11 mouse cellular contexts compared by ENCODE assay signal in genomic region chr19:47402544-47402943, GRCm38 (mm10).
DNase-seq lines count a peak whose midpoint lies in the region; ATAC-seq and TF ChIP-seq lines count a peak whose summit lies in the region.
"Had no signal": no experiment of that assay in that cellular context is flagged by ENCODE, and none has a peak within 500 bp of the region (broad histone marks: within the 10 kb centered on the region; RNA-seq: fewer than 3 reads in every experiment).

No protein-coding gene starts in this region.

- ATAC-seq in hindbrain, embryonic 11.5 days (ENCODE audit: low FRiP score) = no peak
- ATAC-seq in hindbrain, embryonic 12.5 days (ENCODE audit: low FRiP score) = no peak
- ATAC-seq in heart, embryonic 13.5 days (ENCODE audit: extremely low read depth, insufficient number of reproducible peaks, low FRiP score, low TSS enrichment) = no peak
- peak; percentile 75 for ATAC-seq in liver, embryonic 14.5 days (ENCODE audit: insufficient read depth)
- no peak for ATAC-seq in forebrain, embryonic 13.5 days

- no peak overlapping the region for H3K4me3 ChIP-seq in hindbrain, embryonic 11.5 days (ENCODE audit: low read depth, low read length)
- no peak overlapping the region for H3K4me3 ChIP-seq in hindbrain, embryonic 12.5 days
- no peak overlapping the region for H3K4me3 ChIP-seq in brown adipose tissue, adult 24 weeks (ENCODE audit: insufficient read depth, low read depth, low read length)
- no peak overlapping the region for H3K4me3 ChIP-seq in heart, embryonic 13.5 days
- peak overlapping the region; percentile 19 to 32; a peak in 2 of 4 replicates for H3K4me3 ChIP-seq in liver, embryonic 14.5 days (ENCODE audit: insufficient read depth in 1 of 2, low read depth in 2 of 2, low read length in 2 of 2)
- H3K4me3 ChIP-seq in forebrain, embryonic 13.5 days = no peak overlapping the region
- H3K4me3 ChIP-seq: megakaryocyte, embryonic 14.5 days had no signal

- H3K27me3 ChIP-seq in hindbrain, embryonic 11.5 days (ENCODE audit: control insufficient read depth, insufficient read depth, low read length) = no peaks in the 10 kb centered on the region
- no peaks in the 10 kb centered on the region for H3K27me3 ChIP-seq in hindbrain, embryonic 12.5 days
- H3K27me3 ChIP-seq in heart, embryonic 13.5 days (replicated peaks) = no peaks in the 10 kb centered on the region
- no peaks in the 10 kb centered on the region for H3K27me3 ChIP-seq in liver, embryonic 14.5 days (ENCODE audit: control insufficient read depth, insufficient read depth, low read length)
- H3K27me3 ChIP-seq in forebrain, embryonic 13.5 days = no peaks in the 10 kb centered on the region
- H3K27me3 ChIP-seq: CH12.LX had no signal

- peak overlapping the region; percentile 11; the same call in 1 of the 2 replicates for H3K27ac ChIP-seq in hindbrain, embryonic 11.5 days (ENCODE audit: low read depth, low read length)
- no peak overlapping the region for H3K27ac ChIP-seq in hindbrain, embryonic 12.5 days
- H3K27ac ChIP-seq in brown adipose tissue, adult 24 weeks (replicated peaks; ENCODE audit: low read depth, low read length) = peak overlapping the region; percentile 23
- peak overlapping the region; percentile 81 for H3K27ac ChIP-seq in heart, embryonic 13.5 days (replicated peaks)
- H3K27ac ChIP-seq in liver, embryonic 14.5 days = peak overlapping the region; percentile 99
- no peak overlapping the region for H3K27ac ChIP-seq in forebrain, embryonic 13.5 days

- H3K4me2 ChIP-seq in hindbrain, embryonic 11.5 days (replicated peaks; ENCODE audit: low read depth, low read length) = no peak overlapping the region
- H3K4me2 ChIP-seq in hindbrain, embryonic 12.5 days (replicated peaks) = no peak overlapping the region
- H3K4me2 ChIP-seq in heart, embryonic 13.5 days = peak overlapping the region; percentile 41
- peak overlapping the region; percentile 76 for H3K4me2 ChIP-seq in liver, embryonic 14.5 days (ENCODE audit: low read depth)
- H3K4me2 ChIP-seq in forebrain, embryonic 13.5 days = no peak overlapping the region

- H3K36me3 ChIP-seq in hindbrain, embryonic 11.5 days (ENCODE audit: control insufficient read depth, insufficient read depth, low read length) = no peaks in the 10 kb centered on the region
- no peaks in the 10 kb centered on the region for H3K36me3 ChIP-seq in hindbrain, embryonic 12.5 days
- peaks cover 6% of the 10 kb centered on the region for H3K36me3 ChIP-seq in heart, embryonic 13.5 days
- H3K36me3 ChIP-seq in liver, embryonic 14.5 days (replicated peaks; ENCODE audit: control insufficient read depth, insufficient read depth, low read depth) = no peaks in the 10 kb centered on the region
- H3K36me3 ChIP-seq in forebrain, embryonic 13.5 days (ENCODE audit: poor library complexity, severe bottlenecking) = no peaks in the 10 kb centered on the region; the same call in 1 of the 2 replicates

- TF ChIP-seq CTCF in liver, embryonic 14.5 days (IDR thresholded peaks at IDR 0.05; ENCODE audit: low read depth) = no peak

- WGBS in hindbrain, embryonic 11.5 days = 88% methylated on average over 4 of the region's 4 CpGs
- 80% methylated on average over 4 of the region's 4 CpGs for WGBS in hindbrain, embryonic 12.5 days
- 48% methylated on average over 4 of the region's 4 CpGs for WGBS in heart, embryonic 13.5 days
- WGBS in liver, embryonic 14.5 days (ENCODE audit: insufficient replicate concordance) = 33% methylated on average over 4 of the region's 4 CpGs
- WGBS in forebrain, embryonic 13.5 days = 84% methylated on average over 4 of the region's 4 CpGs

- no peak for DNase-seq in hindbrain, embryonic 11.5 days (ENCODE audit: low spot score)
- DNase-seq in liver, embryonic 14.5 days (ENCODE audit: low read depth in 3 of 3, low spot score in 3 of 3) = peak in 2 of 3 experiments; percentile 50 to 56
- no peak for DNase-seq in cerebellum, postnatal 25 days
- DNase-seq in frontal cortex, postnatal 25 days (ENCODE audit: low spot score in 2 of 2) = no peak
- DNase-seq: cerebellum, postnatal 10 days had no signal

- H3K4me1 ChIP-seq in hindbrain, embryonic 11.5 days (replicated peaks; ENCODE audit: control insufficient read depth, insufficient read depth, low read length) = no peaks in the 10 kb centered on the region
- H3K4me1 ChIP-seq in hindbrain, embryonic 12.5 days = peaks cover 20% of the 10 kb centered on the region
- peaks cover 39% of the 10 kb centered on the region for H3K4me1 ChIP-seq in brown adipose tissue, adult 24 weeks (ENCODE audit: control insufficient read depth, insufficient read depth, insufficient read length, low read length)
- peaks cover 87% of the 10 kb centered on the region for H3K4me1 ChIP-seq in heart, embryonic 13.5 days
- peaks cover 54 to 61% of the 10 kb centered on the region in 2 experiments for H3K4me1 ChIP-seq in liver, embryonic 14.5 days (replicated peaks; ENCODE audit: control insufficient read depth in 2 of 2, insufficient read depth in 2 of 2, low read length in 1 of 2)
- H3K4me1 ChIP-seq in forebrain, embryonic 13.5 days = no peaks in the 10 kb centered on the region
- H3K4me1 ChIP-seq: megakaryocyte, embryonic 14.5 days had no signal

- no peaks in the 10 kb centered on the region for H3K9me3 ChIP-seq in hindbrain, embryonic 11.5 days (ENCODE audit: control insufficient read depth, low read length)
- H3K9me3 ChIP-seq in hindbrain, embryonic 12.5 days (replicated peaks) = no peaks in the 10 kb centered on the region
- no peaks in the 10 kb centered on the region for H3K9me3 ChIP-seq in heart, embryonic 13.5 days
- no peaks in the 10 kb centered on the region for H3K9me3 ChIP-seq in liver, embryonic 14.5 days (ENCODE audit: control insufficient read depth, low read length)
- H3K9me3 ChIP-seq in forebrain, embryonic 13.5 days (replicated peaks) = no peaks in the 10 kb centered on the region

- no peak overlapping the region for H3K9ac ChIP-seq in hindbrain, embryonic 11.5 days (ENCODE audit: low read depth, low read length)
- H3K9ac ChIP-seq in hindbrain, embryonic 12.5 days = no peak overlapping the region
- peak overlapping the region; percentile 2; the same call in 1 of the 2 replicates for H3K9ac ChIP-seq in heart, embryonic 13.5 days
- H3K9ac ChIP-seq in liver, embryonic 14.5 days (replicated peaks) = peak overlapping the region; percentile 82
- H3K9ac ChIP-seq in forebrain, embryonic 13.5 days = no peak overlapping the region

- no peak for TF ChIP-seq EP300 in liver, embryonic 14.5 days (IDR thresholded peaks at IDR 0.05; ENCODE audit: low read depth)

Comparison
In these comparisons a context has a peak if more than half of its experiments do, and no peak if none do; other contexts are left out.
1. H3K27ac ChIP-seq: peak in hindbrain, embryonic 11.5 days (single experiment), brown adipose tissue, adult 24 weeks (single experiment), heart, embryonic 13.5 days (single experiment) and liver, embryonic 14.5 days (single experiment); none in hindbrain, embryonic 12.5 days (single experiment) and forebrain, embryonic 13.5 days (single experiment).
2. DNase-seq: peak in liver, embryonic 14.5 days (2 of 3); none in hindbrain, embryonic 11.5 days (single experiment), cerebellum, postnatal 25 days (0 of 2) and frontal cortex, postnatal 25 days (0 of 2).
3. H3K4me2 ChIP-seq: peak in heart, embryonic 13.5 days (single experiment) and liver, embryonic 14.5 days (single experiment); none in hindbrain, embryonic 11.5 days (single experiment), hindbrain, embryonic 12.5 days (single experiment) and forebrain, embryonic 13.5 days (single experiment).
4. H3K4me3 ChIP-seq: peak in liver, embryonic 14.5 days (2 of 2); none in hindbrain, embryonic 11.5 days (single experiment), hindbrain, embryonic 12.5 days (single experiment), brown adipose tissue, adult 24 weeks (single experiment), heart, embryonic 13.5 days (single experiment) and forebrain, embryonic 13.5 days (single experiment).
5. H3K9ac ChIP-seq: peak in heart, embryonic 13.5 days (single experiment) and liver, embryonic 14.5 days (single experiment); none in hindbrain, embryonic 11.5 days (single experiment), hindbrain, embryonic 12.5 days (single experiment) and forebrain, embryonic 13.5 days (single experiment).